Mouse (Mus musculus): Measurements from ENCODE around the gene Cldn4.

The Cldn4 gene

GRCm38 (mm10) chr5:134929988-134930387, 16.7 kb downstream of the Cldn4 start:
- no peak for DNase-seq

DNA sequence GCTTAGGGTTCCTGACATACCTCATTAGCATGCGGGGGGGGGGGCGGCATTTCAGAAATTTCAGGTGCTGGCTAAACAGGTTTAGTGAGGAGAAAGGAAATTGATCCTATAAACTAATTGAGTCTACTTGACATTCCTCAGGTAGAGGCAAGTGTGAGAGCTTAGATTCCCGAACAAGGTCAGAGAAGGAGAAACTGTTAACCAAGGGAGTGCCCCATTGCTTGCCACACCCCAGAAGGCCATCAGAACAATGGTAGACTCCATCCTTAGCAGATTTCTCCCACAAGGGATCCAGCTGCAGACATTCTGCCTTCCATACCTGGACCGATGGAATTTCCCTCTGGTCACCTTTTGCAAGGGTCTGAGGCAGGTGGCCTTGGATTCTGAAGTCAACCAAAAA, 20.0 kb downstream of the Cldn4 start:
- DNase-seq, result no peak

GRCm38 (mm10) chr5:134923141-134923540, 23.6 kb downstream of the Cldn4 start:
- DNase-seq, result no peak

DNA sequence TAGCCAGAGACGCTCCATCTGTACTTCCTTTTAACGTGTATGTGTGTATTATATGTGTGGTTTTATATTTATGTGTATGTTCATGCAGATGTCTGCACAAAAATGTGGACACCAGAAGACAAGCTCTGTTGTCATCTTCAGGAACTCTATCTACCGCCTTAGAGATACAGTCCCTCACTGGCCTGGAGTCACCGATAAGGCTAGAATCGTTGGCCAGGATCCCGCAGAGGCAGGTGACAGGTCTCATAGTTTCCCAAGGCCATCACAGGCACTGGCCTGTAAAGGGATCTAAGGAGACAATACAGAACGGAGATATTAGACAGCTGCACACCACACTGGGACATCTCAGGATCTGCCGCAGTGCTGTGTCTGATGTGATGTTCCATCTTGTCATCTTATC, 25.6 kb downstream of the Cldn4 start:
- no peak for DNase-seq

- DNase-seq, result no peak
These were observed 26.5 kb downstream of the Cldn4 start for GRCm38 (mm10) chr5:134920106-134920687.

DNA sequence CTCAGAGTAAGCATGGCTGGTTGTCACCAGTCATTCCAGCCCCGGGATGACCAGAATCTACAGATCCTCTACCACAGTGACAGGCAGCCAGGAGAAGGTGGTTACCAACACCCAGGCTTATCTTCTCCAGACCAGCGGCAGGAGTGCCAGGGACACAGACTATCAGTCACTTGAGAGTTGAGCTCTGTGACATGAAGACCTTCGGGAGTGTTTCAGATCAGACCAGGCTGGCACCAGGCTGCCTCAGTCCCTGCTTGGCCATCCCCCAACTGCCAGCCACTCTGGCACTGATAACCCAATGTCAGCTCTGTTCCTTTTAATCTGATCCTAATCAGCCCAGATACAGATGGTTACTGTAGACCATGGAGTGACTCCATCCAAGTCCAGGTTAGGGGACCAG, 27.6 kb downstream of the Cldn4 start:
- no peak for DNase-seq

DNA sequence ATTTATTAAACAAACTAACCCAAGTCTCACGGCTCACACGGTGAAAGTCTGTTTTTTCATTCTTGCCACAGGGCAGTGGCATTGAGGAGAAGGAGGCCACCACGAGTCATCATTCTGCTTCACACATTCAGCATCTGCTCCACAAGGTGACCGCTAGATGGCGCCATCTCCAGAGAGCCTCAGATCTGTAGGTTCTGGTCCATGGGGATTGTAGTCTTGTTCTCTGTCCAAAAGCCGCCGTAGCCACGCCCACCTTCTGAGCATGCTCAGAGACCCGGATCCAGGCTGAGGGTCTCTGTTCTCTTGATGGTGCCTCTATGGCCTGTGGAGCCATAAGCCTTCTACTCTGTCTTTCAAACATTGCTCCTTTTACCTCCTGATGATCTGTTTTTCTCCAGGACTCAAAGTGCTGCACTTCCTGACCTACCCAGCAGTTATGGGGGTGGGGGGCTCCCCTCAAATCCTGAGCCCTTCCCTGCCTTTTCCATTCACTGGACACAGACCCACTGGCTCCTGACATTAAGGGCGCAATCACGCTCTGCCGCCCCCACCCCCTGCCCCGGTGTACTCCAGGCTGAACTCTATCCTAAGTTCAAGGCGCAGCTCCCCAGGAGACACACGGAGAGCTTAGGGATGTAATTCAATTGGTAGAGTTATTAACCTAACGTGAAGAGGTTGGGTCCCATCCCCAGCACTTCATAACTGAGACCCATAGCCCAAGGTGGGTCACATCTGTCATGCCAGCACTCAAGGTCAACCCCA, 28.5 kb downstream of the Cldn4 start:
- DNase-seq, result peak; percentile 73

GRCm38 (mm10) chr5:134915311-134915710, 31.4 kb downstream of the Cldn4 start, which contains the start of gene Cldn13:
Cldn13 (minus strand) TSS chr5:134915526.
- DNase-seq, result no peak

- no peak for DNase-seq
These were observed 32.2 kb downstream of the Cldn4 start for GRCm38 (mm10) chr5:134914510-134914909.

- DNase-seq, result no peak
These were observed 33.0 kb downstream of the Cldn4 start for GRCm38 (mm10) chr5:134913753-134914152.

GRCm38 (mm10) chr5:134913352-134913751, 33.4 kb downstream of the Cldn4 start:
- no peak for DNase-seq

- DNase-seq, result no peak
These were observed 34.8 kb downstream of the Cldn4 start for GRCm38 (mm10) chr5:134911901-134912300.

GRCm38 (mm10) chr5:134907135-134907534, 39.6 kb downstream of the Cldn4 start:
- DNase-seq, result peak; percentile 93

- DNase-seq, result no peak
These were observed 40.1 kb downstream of the Cldn4 start, which contains the start of gene Tmem270 for GRCm38 (mm10) chr5:134906633-134907032. Tmem270 (minus strand) TSS chr5:134906733.

DNA sequence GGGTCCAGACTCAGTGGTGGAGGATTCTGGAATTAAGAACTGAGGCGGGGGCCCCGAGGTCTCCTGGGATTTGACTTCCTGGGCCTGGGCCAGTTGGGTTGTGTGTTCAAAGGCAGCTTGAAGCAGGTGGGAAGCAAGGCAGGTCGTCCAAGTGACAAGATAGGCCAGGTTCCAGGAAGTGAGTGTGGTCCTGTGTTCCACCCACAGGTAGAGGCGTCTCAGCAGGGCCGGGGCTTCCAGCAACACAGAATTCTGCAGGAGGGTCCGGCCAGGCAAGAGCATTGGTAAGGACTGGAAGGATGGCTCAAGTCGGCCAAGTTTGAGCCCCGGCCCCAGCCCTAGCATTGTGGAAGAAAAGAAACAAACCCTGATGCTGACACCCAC, 45.1 kb downstream of the Cldn4 start:
- DNase-seq, result no peak

- peak; percentile 45 for DNase-seq
These were observed 45.6 kb downstream of the Cldn4 start for GRCm38 (mm10) chr5:134901012-134901643.

DNA sequence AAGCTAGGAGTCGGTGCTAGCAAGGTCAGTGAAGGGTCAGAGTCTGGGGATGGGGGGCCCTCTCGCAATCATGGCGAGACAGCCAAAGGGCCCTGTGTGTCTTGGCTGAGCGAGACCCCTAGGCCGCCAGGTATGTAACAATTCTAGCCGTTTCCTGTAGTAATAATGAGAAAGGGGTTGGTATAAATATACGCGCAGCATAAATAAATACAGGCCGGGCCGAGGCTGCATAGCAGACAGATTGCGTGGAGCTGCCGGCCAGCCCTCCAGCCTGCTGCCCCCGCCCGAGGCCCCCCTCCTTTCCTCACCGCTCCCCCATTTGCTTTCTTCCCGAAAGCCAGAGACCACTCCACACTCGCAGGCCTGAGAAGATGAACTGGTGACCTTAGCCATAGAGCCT, 49.1 kb downstream of the Cldn4 start:
- no peak for DNase-seq

DNA sequence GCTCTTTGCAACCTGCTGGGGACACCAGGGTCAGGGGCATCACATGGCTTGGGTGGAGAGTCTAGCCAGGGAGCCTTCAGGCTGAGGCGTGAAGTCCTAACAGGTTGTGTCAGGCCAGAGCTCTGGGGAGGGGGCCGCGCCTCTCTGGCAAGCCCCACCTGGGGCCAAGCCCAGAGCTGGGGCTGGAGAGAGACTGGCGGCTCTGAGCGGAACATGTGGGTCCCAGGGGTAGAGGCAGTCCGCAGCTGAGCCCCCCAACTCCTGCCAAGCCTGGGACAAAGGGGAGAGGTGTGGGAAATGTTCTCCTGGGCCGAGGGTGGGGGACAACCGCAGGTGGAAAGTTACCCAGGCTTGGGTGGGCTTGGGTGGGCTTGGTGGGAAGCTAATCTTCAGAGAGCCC, 49.8 kb downstream of the Cldn4 start:
- no peak for DNase-seq

DNA sequence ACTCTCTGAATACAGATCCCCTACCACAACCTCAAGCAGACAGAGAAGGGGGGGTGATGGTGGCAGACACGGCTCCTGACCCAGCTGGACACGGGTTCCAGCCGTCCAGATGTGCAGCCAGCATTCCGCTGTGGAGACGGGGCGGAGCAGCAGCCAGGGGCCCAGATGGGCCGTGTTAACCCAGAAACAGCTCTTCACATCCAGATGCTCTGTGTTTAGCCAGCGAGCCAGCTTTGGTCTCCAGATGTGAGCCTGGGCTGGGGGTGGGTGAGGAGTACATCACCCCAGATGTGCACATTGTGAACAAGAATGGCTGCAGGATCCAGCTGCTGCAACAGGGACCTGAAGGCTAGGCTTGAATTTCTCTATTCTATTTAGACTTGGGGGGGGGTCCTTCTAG, 51.4 kb downstream of the Cldn4 start:
- DNase-seq, result no peak

Data from retina, postnatal 1 day (tissue).